Mouse (Mus musculus) induced T-regulatory cell, adult 2 months (primary cell): ENCODE results near the gene Tfap2e.

Experiments used
- DNase-seq: peaks from one replicate; pipeline ENCODE4 v3.0.0-alpha.2; 2012; ENCODE audit warnings: low read depth

The Tfap2e gene

DNA sequence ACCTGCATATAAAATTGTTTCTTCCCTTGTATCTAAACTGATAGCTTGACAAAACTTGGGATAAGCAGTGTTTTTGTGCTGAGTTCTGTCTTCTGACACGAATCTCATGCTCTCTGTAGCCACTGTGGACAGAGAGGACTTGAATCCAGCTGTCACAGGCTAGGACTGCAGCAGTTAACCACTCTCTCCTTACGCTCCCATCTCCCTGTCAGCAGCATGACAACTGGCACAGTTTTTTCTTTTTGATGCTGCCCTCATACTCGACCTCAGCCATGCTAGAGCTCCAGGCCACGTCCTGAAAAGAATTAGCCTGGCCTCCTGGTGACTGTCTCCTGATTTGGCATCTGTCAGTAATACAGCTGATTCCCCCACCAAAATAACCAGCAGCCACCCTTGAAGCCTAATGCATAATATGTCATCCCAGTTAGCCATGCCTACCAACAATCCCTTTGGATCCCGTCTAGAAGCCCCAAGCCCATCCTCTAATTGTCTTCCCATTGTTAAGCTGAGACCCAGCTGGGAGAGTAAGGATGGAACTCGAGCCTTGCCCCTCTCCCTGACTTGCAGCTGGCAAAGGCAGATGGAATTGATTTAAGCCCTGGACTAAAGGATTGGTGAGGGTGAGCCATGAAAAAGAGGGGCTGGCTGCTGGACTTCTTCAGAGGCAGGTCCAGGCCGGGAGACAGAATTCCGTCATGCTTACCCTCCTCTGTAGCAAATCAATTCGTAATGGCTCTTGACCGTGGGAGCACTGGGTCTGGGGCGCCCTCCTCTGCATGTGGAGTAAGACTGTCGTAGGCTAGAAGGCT lies 29.2 kb downstream of the Tfap2e start:
- DNase-seq, result no peak

DNA sequence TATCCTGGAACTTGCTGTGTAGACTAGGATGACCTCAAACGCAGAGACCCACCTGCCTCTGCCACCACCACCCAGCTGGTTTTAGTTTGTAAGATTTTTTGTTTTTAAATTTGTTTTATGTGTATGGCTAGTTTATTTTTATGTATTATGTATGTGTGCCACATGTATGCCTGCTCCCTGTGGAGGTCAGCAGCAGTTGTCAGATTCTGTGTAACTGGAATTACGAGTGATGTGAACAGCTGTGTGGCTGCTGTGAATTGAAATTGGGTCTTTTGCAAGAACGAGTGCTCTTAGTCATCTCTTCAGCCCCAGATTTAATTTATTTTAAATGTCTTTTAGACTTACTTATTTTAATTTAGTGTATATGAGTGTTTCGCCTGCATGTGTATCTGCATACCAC lies 39.1 kb downstream of the Tfap2e start:
- DNase-seq, result no peak

GRCm38 (mm10) chr4:126693021-126693420 lies 43.0 kb downstream of the Tfap2e start:
- DNase-seq, result no peak

GRCm38 (mm10) chr4:126689457-126689856 lies 46.6 kb downstream of the Tfap2e start:
- DNase-seq, result no peak

- DNase-seq, result peak; percentile 72
Observed at GRCm38 (mm10) chr4:126683084-126683483, 53.0 kb downstream of the Tfap2e start.

DNA sequence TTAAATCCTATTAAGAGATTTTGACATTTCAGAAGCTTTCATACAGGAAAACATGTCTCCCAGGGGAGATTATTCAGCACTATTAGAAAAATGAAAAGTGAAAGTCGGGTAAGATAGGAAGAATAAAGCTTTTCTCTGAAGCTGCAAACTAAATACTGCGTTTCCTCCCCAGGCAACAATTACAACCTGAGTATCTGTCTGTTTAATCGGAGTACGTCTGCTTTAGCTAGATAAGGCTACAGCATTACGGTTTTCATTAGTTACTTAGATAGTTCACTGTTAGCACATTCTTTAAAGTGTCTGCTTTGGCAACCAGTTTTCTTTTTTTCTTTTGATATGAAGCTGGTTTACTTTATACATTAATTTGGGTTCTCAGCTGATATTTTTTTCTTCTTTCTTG lies 53.7 kb downstream of the Tfap2e start:
- no peak for DNase-seq

DNA sequence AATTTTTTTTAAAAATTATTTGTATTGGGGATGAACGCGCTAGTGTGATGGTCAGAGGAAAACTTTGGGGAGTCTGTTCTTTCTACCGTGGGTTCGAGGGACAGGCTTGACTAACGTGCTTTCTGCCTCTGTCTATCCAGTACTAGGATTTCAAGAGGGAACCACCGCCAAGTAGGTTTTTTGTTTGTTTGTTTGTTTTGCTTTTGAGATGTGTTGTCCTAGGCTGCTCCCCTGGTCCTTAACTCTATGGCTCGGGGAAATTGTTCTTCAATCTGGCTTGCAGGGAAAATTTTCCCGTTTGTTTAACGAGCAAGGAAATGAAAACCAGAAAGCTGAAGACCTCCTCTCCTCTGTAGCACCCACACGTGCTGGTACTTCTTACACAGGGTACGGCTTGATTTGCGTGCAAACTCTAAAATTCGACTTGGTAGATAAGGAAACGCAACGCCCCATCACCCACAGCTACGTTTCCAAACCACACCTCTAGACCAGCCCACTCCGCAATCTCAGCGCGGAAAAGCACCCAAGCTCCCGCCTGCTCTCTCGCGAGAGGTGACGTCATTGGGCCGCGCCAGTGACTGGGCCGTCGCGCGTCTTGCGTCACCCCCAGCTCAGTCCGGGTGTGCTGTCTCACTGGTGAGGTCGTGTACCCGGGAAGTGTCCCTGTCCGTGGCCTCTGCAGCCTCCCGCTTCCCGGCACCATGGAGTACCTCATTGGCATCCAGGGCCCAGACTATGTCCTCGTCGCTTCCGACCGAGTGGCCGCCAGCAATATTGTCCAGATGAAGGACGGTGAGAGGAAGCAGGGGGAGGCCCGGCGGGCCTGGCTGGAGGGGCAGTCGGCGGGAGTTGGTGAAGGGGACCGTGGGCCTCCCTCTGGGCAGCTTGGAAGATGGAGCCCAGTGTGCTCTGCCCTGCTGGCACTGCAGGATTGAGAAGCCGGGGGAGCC lies 58.7 kb downstream of the Tfap2e start, which contains the start of gene Psmb2:
Gene Psmb2 (plus strand): TSS at position 577 of the 950 bp plus-strand sequence.
- peak; percentile 99 for DNase-seq

- peak; percentile 53 for DNase-seq
Observed at GRCm38 (mm10) chr4:126667075-126667474, 69.0 kb downstream of the Tfap2e start.
